Mouse (Mus musculus) lung, embryonic 14.5 days (tissue): ENCODE results near the gene Ccdc115. TPM values are rescaled to one million over a fixed set of nuclear protein-coding genes. Genes with fewer than 3 reads are reported as not detected.
"Not testable (repeated sequence)": the region's sequence is repeated elsewhere in the genome, so short reads cannot be mapped to it uniquely, and the experiment has no call there.

ENCODE experiments used
- ATAC-seq: fragments of 200-750 bp; cut with Nextera tagmentation; 2 replicates; pipeline ENCODE4 v1.8.0; 2017; ENCODE audit warnings: mild to moderate bottlenecking, moderate TSS enrichment, moderate library complexity; ENCODE audit not compliant: insufficient read depth
- DNase-seq: peaks from one replicate; pipeline ENCODE4 v3.0.0-alpha.2; 2015
- H3K27ac ChIP-seq: fragments of 300-500 bp; sonication (generic); 2 replicates; pipeline ENCODE4 v1.5.1; 2014; ENCODE audit warnings: low read depth, mild to moderate bottlenecking, moderate library complexity
- H3K27me3 ChIP-seq: fragments of 300-500 bp; sonication (generic); 2 replicates; pipeline ENCODE4 v1.6.1; 2014; ENCODE audit warnings: low read length, control low read depth; ENCODE audit not compliant: insufficient read depth
- H3K36me3 ChIP-seq: fragments of 300-500 bp; sonication (generic); 2 replicates; pipeline ENCODE4 v1.6.1; 2014; ENCODE audit warnings: control low read depth; ENCODE audit not compliant: insufficient read depth
- H3K4me1 ChIP-seq: fragments of 300-500 bp; sonication (generic); 2 replicates; pipeline ENCODE4 v1.6.1; 2014; ENCODE audit warnings: antibody characterized with exemption, control low read depth; ENCODE audit not compliant: insufficient read depth
- H3K4me2 ChIP-seq: fragments of 300-500 bp; sonication (generic); 2 replicates; pipeline ENCODE4 v1.6.1; 2014; ENCODE audit warnings: mild to moderate bottlenecking
- H3K4me3 ChIP-seq: fragments of 300-500 bp; sonication (generic); 2 replicates; pipeline ENCODE4 v1.5.1; 2014; ENCODE audit warnings: low read depth, low read length
- H3K9ac ChIP-seq: fragments of 300-500 bp; sonication (generic); 2 replicates; pipeline ENCODE4 v1.6.1; 2014
- H3K9me3 ChIP-seq: fragments of 300-500 bp; sonication (generic); 2 replicates; pipeline ENCODE4 v1.6.1; 2016; ENCODE audit warnings: low read depth, low read length, control low read depth
- CTCF ChIP-seq: IDR thresholded peaks from 2 replicates; pipeline ENCODE4 v1.5.1; 2016; ENCODE audit warnings: antibody characterized with exemption, low read depth
- WGBS: fragments of 180-500 bp; shearing (Covaris S2); extraction: QIAGEN DNeasy Blood & Tissue Kit; methylation state at CpG from one replicate; pipeline ENCODE4 v1.1.7; 2014; 5-methylcytosine and 5-hydroxymethylcytosine counted together
- polyA plus RNA-seq: library from polyadenylated mRNA; unstranded; fragments of >200 nt; fragmentation: Nextera tagmentation; extraction: Ambion mirVana; gene quantifications from 2 replicates; pipeline ENCODE4 v1.2.1, GENCODE M21; 2014

Ccdc115 gene
- polyA plus RNA-seq, 1 experiment from 2014 or later = 50.4 TPM

DNA sequence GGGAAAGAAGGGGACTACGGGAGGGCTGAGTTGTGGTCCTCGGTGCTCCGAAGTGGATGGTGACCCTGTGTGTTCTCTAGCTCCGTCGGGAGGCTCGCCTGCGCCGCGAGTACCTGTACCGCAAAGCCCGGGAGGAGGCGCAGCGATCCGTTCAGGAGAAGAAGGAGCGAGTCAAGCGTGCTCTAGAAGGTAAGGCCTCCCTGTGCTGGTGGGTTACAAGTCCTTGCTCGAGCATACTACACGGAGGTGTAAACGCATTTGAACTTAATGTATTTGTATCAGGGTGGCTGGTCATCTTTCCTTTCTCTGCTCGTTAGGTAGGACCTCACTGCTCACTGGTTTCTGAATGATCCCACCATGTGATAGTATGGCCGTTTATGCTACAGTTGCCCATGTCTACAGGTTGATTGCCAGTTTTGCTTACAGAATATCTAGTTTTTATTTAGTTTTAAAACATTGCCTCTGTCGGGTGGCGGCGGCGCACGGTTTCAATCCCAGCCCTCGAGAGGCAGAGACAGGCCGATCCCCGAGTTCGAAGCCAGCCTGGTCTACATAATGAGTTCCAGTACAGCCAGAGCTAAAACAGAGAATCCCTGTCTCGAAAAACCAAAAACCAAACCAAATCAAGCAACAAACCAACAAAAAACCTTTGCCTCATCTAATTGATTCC is 624 bp upstream of the Ccdc115 start:
- WGBS = 5% methylated on average over 31 of the region's 31 CpGs
- DNase-seq = peak; percentile 4

DNA sequence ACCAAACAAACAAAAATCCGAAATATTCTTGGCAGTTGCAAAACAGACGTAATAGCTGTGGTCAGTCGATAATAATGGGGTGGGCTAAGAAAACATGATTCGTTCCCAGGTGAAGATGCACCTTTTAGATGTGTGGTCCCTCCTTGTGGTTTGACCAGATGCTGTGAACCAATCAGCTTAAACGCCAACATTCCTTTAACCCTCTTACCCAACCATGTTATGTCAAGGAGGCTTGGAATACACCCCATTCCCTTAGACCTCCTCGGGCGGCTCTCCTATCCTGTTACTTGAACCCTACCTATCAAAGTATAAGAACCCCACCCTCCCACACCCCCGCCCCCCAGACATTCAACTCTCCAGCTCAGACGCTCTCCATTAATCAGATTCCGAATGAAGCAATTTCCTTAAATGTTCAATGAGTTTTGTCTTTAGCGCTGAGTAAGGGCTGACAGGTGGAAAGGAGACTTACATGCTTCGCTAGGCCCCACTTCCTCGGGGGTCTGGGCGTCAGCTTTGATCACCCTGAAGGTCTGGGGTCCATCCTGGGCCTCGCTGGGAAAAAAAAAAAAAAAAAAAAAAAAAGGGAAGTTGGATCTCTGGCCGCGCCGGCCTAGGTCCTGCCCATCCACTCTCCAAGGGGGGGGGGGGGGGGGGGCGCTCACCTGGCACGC is 956 bp downstream of the Ccdc115 start:
- no peak for TF ChIP-seq CTCF
- Histone ChIP-seq H3K4me2 (peak overlapping the region; percentile 71), H3K4me3 (peak overlapping the region; percentile 69), H3K9me3 (no peaks in the 10 kb centered on the region), H3K9ac (peak overlapping the region; percentile 59), H3K27me3 (no peaks in the 10 kb centered on the region), H3K36me3 (peaks cover 22% of the 10 kb centered on the region), H3K4me1 (peaks cover 2% of the 10 kb centered on the region; the same call in 1 of the 2 replicates), H3K27ac (no peak overlapping the region)
- DNase-seq (peak; percentile 6), ATAC-seq (no peak)
- WGBS = 43% methylated on average over 14 of the region's 20 CpGs

More for the DNA sequence above, 624 bp upstream of the Ccdc115 start:
- Histone ChIP-seq H3K36me3 (peaks cover 38% of the 10 kb centered on the region), H3K4me3 (peak overlapping the region; percentile 69), H3K4me2 (peak overlapping the region; percentile 70), H3K9ac (peak overlapping the region; percentile 57), H3K9me3 (no peaks in the 10 kb centered on the region), H3K27me3 (no peaks in the 10 kb centered on the region), H3K27ac (no peak overlapping the region), H3K4me1 (peaks cover 2% of the 10 kb centered on the region; the same call in 1 of the 2 replicates)
- peak; percentile 30; the same call in 1 of the 2 replicates for ATAC-seq
- peak; percentile 51 for TF ChIP-seq CTCF

DNA sequence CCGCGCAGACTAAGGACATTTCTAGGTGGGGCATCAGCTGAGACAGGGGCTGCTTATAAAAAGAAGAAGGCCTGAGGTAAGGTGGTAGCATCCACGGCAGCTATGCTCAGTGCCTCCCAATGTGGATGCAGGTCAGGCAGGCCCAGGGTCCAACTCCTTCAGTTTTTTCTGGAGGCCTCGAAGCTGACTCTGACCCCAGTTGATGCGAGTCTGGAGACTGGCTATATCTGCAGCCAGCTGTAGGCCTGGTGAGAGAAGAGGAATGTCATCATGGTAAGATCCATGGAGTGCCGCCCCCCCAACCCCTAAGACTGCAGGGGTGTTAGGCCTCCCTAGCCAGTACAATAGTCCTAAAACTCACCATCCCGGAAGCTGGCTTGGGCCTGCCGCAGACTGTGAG is 2.1 kb downstream of the Ccdc115 start:
- H3K27me3 ChIP-seq, H3K4me2 ChIP-seq, H3K9ac ChIP-seq, H3K27ac ChIP-seq, H3K4me1 ChIP-seq, H3K4me3 ChIP-seq, DNase-seq, ATAC-seq, H3K9me3 ChIP-seq: not testable (repeated sequence)
- WGBS = 90% methylated on average over 8 of the region's 8 CpGs
- peaks cover 11% of the 10 kb centered on the region; the same call in 1 of the 2 replicates for H3K36me3 ChIP-seq

DNA sequence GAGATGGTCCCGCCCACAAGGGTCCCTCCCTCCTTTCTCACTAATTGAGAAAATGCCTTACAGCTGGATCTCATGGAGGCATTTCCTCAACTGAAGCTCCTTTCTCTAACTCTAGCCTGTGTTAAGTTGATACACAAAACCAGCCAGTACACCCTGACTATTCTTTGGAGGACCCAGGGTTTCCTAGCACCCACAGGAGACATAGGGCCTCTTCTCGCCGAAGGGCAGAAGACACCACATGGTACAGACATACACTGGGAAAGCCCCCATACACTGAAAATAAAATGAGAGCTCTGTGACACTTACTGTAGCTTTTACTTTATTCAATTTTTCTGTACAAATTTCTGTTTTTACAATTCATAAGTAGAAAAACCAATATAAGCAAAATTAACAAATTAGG is 3.1 kb downstream of the Ccdc115 start:
- DNase-seq (no peak), ATAC-seq (no peak)
- no peak for TF ChIP-seq CTCF
- H3K9ac ChIP-seq = no peak overlapping the region
- WGBS = 90% methylated on average over 3 of the region's 3 CpGs
- no peaks in the 10 kb centered on the region for H3K27me3 ChIP-seq
- H3K4me2 ChIP-seq = no peak overlapping the region
- peaks cover 11% of the 10 kb centered on the region for H3K9me3 ChIP-seq
- H3K36me3 ChIP-seq = peaks cover 4% of the 10 kb centered on the region; the same call in 1 of the 2 replicates
- H3K4me3 ChIP-seq = no peak overlapping the region
- peaks cover 5% of the 10 kb centered on the region; the same call in 1 of the 2 replicates for H3K4me1 ChIP-seq
- H3K27ac ChIP-seq = no peak overlapping the region

DNA sequence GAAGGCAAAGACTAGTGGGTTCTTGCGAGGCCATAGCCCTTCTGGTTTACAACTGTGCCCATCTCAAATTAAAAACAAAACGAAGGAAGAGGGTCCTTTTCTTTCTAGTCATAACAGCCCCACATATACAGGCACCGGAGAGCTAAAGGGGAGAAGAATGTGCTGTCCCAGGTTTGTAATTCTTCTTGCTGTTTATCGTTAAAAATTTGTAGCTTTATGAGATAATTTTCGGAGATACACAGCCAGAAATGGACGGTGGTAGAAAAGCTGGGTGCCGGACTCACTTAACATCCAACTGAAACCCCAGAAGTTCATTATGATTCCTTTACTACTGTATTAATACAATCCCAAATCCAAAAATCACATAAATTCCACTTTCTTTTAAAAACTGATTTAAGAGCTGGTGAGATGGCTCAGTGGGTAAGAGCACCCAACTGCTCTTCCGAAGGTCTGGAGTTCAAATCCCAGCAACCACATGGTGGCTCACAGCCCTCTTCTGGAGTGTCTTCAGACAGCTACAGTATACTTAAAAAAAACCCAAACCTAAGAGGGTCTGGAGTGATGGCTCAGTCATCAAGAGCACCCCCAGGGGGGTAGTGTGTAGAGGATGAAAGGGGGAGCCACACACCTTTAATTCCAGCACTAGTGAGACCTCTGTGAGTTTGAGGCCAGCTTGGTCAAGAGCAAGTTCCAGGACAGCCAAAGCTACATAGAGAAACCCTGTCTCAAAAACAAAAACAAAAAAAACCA is 3.9 kb downstream of the Ccdc115 start:
- TF ChIP-seq CTCF = no peak
- Histone ChIP-seq H3K36me3 (peaks cover 4% of the 10 kb centered on the region; the same call in 1 of the 2 replicates), H3K4me2 (peak overlapping the region; percentile 69), H3K9ac (peak overlapping the region; percentile 56), H3K4me1 (peaks cover 5% of the 10 kb centered on the region; the same call in 1 of the 2 replicates), H3K27me3 (no peaks in the 10 kb centered on the region), H3K4me3 (peak overlapping the region; percentile 57), H3K27ac (peak overlapping the region; percentile 81), H3K9me3 (peaks cover 18% of the 10 kb centered on the region)
- no peak for ATAC-seq
- DNase-seq = peak; percentile 7
- 25% methylated on average over 8 of the region's 8 CpGs for WGBS

DNA sequence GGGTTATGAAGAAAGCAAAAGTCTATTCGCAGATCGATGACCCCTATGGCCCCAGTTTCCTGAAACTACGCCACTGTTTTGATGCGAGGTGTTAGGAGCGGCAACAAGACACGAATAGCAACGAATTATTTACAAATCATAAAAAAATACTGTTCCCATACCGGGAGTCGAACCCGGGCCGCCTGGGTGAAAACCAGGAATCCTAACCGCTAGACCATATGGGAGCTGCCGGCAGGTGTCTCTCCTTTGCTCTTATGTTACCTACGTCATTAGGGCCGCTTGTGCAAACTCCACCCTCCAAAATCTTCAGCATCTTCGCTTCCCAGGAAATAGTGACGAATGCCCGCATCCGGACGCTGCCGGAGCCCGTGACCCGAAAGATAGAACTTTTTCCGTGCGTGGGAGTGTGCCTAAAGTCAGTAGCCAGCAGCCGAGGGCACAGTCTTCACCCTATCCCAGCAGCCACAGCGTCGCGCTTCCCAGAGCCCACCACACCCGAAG is 4.8 kb downstream of the Ccdc115 start:
- TF ChIP-seq CTCF = no peak
- peak overlapping the region; percentile 57 for H3K4me3 ChIP-seq
- H3K27ac ChIP-seq = peak overlapping the region; percentile 81
- H3K4me2 ChIP-seq = peak overlapping the region; percentile 69
- peaks cover 5% of the 10 kb centered on the region; the same call in 1 of the 2 replicates for H3K4me1 ChIP-seq
- DNase-seq (peak; percentile 95), ATAC-seq (no peak)
- H3K27me3 ChIP-seq = no peaks in the 10 kb centered on the region
- under 1% methylated on average over 30 of the region's 30 CpGs for WGBS
- peaks cover 4% of the 10 kb centered on the region; the same call in 1 of the 2 replicates for H3K36me3 ChIP-seq
- H3K9ac ChIP-seq = peak overlapping the region; percentile 56
- peaks cover 22% of the 10 kb centered on the region for H3K9me3 ChIP-seq
